Mouse (Mus musculus) ovary, adult 18-20 months (tissue): Measurements from ENCODE around the gene Micu2.

Source experiments
- DNase-seq: peaks from one replicate; pipeline ENCODE4 v3.0.0; 2022; ENCODE audit warnings: low spot score, mixed read lengths

The Micu2 gene

DNA sequence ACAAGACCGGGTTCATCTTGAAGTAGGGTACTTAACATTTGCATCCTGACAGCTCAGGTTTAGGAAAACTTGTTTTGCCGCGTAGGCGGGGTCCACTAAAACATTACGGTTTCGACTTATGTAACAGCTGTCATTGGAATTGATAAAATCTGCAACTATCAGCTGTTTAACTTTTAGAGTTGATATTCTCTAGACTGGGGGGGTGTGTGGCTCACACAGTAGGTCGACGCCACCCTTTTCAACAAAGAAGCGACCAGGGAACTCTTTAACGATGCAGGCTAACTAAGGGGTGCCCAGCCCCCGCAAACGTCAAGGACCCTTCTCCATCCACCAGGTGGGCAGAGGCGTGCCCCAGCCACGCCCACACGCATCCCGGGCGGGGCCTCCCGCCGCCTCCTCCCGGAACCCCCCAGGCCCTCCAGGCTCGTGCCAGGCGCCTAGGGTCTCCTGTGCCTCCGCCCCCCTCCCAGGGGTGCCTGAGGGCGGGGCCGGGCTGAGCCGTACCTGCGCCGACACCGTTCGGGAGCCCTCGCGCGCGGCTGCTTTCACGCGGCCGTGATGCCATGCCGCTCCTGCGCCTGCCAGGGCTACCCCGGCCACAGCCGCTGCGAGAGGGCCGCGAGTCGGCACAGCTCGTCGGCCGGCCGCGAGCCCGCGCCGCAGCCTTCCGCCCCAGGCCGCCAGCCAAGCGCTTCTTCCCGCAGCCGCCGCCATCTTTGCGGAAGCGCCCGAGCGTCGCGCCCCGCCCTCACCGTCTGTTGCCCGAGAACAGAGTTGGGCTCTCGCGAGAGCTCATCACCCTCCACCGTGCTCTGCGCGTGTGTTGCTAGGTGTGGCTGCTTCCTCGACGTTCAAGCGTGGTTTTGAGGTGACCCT, at the start of gene Micu2:
Micu2 (minus strand) TSS at position 737 of the 876 bp plus-strand sequence.
- DNase-seq = peak; percentile 74

DNA sequence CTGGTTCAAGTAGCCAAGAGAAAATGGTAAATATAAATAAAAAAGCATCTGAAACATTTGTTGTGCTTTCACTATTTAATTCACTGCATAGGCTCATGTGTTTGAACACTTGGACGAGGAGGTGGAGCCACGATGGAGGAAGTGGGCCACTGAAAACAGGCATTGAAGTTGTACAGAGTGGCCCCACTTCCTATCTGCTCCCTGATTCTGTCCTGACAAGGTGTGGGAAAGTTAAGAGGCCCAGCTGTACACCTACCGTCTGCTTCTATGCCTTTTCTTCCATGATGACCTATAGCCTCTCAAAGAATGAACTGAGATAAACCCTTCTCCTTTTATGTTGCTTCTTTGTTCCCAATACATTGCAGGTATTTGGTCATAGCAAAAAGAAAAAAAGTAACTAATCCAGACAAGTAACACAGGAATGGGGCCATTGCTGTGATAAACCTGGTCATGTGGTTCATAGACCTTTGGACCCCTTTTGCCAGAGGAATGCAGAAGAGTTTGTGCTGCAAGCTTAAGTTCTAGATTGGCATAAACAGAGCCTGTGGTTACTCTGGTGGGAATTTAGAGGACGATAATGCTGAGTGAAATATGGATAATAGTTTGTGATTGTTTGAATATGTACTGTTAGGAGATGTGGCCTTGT, 47.7 kb upstream of the Micu2 start:
- no peak for DNase-seq

GRCm38 (mm10) chr14:58036174-58036573, 37.1 kb upstream of the Micu2 start:
- no peak for DNase-seq

GRCm38 (mm10) chr14:58034567-58034966, 35.5 kb upstream of the Micu2 start:
- no peak for DNase-seq

DNA sequence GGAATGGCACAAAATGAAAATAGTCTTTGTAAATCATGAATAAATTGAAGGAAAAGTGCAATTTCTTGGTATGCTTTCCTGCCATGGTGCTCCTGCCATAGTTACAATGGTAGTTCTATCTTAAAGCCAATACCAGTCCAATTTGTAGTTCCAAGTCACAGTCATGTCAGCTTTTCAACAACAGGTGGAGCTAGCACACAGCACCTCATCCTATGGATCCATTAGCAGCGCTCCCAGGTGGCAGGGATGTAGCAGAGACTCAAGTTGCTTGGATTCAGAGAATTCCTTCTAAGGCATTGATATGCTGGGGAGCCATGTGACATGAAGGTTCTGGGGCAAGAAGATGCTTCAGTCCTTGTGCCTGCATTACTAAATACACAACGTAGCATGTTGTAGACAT, 19.8 kb upstream of the Micu2 start:
- no peak for DNase-seq

DNA sequence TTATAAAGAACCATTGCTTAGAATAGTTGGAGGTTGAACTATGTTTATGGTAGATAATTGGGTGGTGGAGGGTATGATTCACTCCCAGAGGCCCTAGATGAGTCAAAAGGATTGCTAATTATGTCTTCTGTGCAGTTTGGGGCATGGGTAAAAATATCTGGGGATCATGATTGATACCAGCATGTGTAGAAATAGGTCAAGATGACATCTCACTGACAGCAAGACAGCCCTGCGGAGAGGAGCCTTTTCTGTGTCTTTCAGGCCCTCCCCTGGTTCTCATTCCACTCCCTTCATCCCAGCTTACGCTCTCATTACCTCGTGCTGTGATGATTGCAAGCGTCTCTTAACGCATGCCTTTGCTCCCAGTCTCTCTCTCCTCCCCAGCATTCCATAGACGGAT, 4.8 kb upstream of the Micu2 start:
- DNase-seq = no peak

DNA sequence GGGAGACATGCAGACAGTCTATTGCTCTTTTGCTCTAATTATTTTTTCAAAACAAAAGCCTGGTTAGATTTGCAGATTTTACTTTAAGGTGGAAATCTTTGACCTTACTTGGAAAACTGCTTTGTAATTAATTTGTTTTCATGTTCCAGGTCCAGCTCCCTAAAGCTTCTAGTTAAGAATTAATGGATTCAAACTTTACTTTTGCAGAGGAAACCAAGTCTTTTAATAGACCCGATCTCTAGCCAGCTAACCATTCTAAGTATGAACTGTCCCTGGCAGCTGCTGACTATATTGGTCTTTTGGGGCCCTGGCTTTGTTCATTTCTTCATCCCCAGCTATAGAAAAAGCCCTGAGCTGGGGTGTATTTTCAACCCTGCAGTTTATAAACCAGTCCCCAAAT, 3.1 kb upstream of the Micu2 start:
- no peak for DNase-seq

DNA sequence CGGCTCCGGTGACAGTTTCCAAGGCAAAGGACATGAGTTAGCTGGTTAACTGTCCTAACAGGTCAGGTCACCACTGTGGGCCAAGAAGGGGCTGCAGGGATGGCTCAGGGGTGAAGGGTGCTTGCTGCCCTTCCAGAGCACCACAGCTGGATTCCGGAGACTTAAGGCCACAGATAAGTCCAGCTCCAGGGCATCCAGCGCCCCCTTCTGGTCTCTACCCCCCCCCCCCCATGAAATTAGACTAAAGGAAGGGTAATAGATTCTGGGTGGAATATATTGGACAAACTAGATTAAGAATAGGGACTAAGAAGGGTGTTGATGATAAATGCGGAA, 306 bp upstream of the Micu2 start:
- DNase-seq = no peak

DNA sequence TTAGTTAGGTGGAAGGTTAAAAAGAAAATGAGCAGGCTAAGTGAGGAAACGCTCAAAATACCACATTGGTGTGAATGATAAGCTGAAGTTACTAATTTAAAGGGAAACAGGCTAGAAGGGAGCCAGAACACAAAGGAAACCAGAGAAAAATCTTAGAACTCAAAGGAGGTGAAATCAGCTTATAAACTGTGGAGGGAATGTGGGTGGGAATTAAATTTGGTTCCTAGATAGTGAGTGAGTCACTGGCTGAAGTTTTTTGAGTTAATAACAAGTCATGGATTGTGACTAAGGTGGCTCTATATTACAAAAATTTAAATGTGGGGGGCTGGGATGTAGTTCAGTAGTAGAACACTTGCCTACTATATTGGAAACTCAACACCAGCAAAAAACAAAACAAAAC, 1.6 kb downstream of the Micu2 start:
- no peak for DNase-seq

GRCm38 (mm10) chr14:57996210-57996609, 2.9 kb downstream of the Micu2 start:
- no peak for DNase-seq

GRCm38 (mm10) chr14:57991761-57992160, 7.3 kb downstream of the Micu2 start:
- no peak for DNase-seq

DNA sequence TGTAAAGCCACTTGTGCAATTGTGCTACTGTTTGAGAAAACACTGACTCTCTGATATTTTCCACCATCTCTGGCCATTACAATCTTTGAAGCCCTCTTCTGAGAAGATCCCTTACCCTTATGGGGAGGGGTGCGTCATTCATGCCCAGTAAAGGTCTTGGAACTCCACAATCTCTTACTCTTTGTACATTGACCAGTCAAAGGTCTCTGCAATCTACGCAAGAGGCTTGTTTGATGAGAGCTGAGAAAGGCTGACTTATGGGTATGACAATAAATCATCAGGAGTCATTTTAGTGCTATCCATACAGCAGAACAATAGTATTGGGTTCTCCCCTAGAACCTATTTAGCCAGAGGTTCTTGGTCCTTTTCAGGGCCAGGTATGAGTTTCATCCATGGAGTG, 9.9 kb downstream of the Micu2 start:
- no peak for DNase-seq

GRCm38 (mm10) chr14:57985780-57986179, 13.3 kb downstream of the Micu2 start:
- no peak for DNase-seq

DNA sequence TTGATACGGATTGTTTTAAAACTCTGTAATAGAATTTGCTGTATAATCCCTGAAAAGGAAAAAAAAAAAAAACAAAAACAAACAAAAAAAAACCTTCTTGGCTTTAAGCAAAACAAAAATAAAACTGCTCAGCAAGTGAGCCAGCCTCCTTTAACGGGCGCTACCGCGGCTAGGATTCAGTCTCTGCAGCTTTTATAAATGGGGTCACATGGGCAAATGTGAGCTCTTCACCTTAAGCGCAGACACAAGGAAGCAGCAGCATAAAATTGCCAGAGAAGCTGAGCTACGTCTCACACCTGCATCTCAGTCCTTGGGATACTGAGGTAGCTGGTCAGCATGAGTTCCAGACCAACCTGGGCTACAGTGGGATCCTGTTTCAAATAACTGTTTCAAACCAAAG, 16.6 kb downstream of the Micu2 start:
- DNase-seq = no peak

DNA sequence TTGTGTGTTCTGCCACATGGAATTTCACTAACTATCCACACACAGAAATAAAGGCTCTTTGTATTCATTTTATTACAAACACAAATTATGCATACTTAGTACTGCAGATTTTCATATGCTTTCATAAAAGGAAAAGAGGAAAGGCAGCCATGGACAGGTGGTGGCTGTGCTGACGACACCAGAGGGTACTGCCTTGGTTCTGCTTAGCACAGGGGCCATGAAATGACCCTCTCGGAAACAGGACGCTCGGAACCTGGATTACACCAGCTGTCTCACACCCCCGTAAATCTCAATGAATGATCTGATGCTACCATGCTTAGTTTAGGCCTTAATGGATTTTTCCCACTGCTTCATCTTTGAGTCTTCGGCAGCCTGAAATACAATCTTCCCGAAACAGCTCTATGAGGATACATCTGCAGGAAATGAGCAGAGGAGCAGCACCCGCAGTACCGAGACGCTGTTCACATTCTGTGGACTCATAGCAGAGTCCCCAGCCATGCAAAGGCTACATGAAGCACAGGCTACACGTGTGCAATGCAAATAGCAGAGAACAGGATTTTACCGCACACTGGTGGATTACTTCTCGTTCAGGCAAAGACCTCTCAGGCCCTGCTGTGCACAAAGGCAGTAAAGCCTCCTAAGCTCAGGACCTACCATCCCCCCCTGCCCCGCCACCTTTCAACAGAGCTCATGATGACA, 17.2 kb downstream of the Micu2 start:
- no peak for DNase-seq

GRCm38 (mm10) chr14:57980776-57981175, 18.3 kb downstream of the Micu2 start:
- DNase-seq = no peak

- DNase-seq = peak; percentile 17
Observed at GRCm38 (mm10) chr14:57980179-57980578, 18.9 kb downstream of the Micu2 start.

GRCm38 (mm10) chr14:57978144-57978543, 20.9 kb downstream of the Micu2 start:
- DNase-seq = no peak

GRCm38 (mm10) chr14:57975656-57976055, 23.4 kb downstream of the Micu2 start:
- no peak for DNase-seq

DNA sequence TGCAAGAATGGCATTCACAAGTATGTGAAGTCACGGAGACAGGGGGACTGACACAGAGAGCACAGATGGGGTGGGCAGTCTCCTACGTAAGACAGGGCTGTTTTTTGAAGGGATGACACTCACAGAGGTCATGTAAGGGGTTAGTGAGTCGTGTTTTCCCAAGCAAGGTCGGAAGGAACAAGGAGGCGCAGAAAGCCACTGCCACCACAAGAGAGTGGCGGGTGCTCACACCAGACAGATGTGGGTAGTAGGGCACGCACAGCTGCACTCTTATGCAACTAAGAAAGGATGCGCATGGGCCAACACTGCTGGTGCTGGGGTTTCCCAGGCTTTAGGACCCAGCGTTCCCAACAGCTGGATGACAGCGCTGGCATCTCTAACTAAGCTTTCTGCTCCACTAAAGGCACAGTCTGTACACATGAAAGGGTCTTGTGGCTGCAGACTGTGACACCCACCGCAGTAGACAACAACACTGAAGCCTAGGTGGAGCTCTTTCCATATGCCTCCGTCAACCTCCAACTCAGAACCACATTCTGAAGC, 27.0 kb downstream of the Micu2 start:
- no peak for DNase-seq

- no peak for DNase-seq
Observed at GRCm38 (mm10) chr14:57968873-57969272, 30.2 kb downstream of the Micu2 start.

- DNase-seq = no peak
Observed at GRCm38 (mm10) chr14:57967080-57967797, 31.8 kb downstream of the Micu2 start.
